Mouse (Mus musculus): ENCODE results near the gene Nol8.

The Nol8 gene

DNA sequence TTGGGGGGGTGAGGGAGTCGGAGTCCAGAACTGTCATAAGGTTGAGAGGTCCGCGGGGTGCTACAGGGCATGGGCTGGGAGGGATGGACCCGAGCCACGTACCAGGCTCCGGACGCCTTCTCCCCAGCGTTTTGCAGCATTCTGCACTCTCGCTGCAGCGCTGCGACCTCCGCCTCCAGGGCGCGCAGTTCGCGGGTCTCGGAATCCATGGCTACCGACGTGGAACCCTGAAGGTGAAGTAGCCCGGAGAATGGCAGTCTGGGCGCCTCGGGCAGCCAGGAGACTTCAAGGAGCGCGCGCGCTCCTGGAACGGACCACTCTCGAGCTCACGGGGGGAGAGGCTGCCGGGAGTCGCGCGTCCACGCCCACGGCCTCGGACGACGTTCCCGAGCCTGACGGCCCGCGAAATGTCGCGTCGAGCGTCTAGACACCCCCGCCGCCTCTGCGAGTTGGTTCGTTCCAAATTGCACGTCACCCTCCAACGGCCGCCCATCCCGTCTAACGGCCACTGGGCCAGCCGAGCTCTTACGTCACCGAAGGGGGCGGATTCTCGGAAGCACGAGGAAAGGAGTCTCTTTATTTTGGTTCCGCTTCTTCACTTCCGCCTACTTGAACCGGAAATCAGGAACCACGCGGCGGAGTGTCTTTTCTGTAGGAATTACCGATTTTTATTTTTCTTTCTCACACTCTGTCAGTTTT is at the start of gene Nol8, which contains the start of gene Cenpp:
Gene Nol8 (plus strand): TSS at position 598 of the 699 bp plus-strand sequence.
Gene Cenpp (minus strand): TSS at position 305 of the 699 bp plus-strand sequence.
- in situ Hi-C loops (cut with MboI; ENCODE audit: low pct_unique_long_range_greater_than_20kb in 1 of 2, low sequenced_read_pairs in 2 of 2, unreplicated experiment in 1 of 2), result no loop called here

GRCm38 (mm10) chr13:49603603-49604002 is 49.3 kb upstream of the Nol8 start:
- in situ Hi-C loops (cut with MboI; ENCODE audit: low pct_unique_long_range_greater_than_20kb in 1 of 2, low sequenced_read_pairs in 2 of 2, unreplicated experiment in 1 of 2), result no loop called here

GRCm38 (mm10) chr13:49607714-49608113 is 45.2 kb upstream of the Nol8 start, which contains the start of gene Ogn:
Gene Ogn (plus strand): TSS chr13:49608046.
- in situ Hi-C loops (cut with MboI; ENCODE audit: low pct_unique_long_range_greater_than_20kb in 1 of 2, low sequenced_read_pairs in 2 of 2, unreplicated experiment in 1 of 2), result no loop called here

DNA sequence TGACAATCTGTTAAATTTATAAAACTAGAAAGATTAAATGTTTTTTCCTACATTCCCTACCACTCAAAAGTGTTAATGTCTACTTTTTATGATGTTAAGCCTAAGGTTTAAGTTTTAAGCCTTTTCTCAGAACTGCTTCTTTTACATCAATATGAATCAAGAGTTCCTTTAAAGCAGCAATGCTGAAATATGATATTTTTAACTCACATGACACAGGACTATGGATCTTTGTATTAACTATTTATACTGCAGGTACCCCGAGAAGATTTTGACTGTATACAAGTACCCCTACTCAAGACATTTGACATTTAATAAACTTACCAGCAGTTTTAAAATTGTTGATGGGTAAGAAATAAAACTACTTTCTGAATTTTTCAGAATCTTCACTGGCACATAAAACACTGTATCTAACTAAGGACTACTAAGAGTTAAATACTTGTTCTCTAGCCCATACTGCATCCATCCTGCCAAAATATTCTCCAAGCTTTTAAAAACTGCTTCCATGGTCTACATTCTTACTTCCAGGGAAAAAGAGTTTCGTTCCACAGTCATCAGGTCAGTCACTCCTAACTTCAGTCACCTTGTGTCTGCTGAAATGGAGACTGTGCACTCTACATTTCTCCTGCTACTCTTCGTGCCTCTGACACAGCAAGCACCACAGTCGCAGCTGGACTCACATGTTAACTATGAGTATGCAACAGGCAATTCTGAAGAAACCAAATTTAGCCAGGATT is 44.1 kb upstream of the Nol8 start:
- in situ Hi-C loops (cut with MboI; ENCODE audit: low pct_unique_long_range_greater_than_20kb in 1 of 2, low sequenced_read_pairs in 2 of 2, unreplicated experiment in 1 of 2), result no loop called here

DNA sequence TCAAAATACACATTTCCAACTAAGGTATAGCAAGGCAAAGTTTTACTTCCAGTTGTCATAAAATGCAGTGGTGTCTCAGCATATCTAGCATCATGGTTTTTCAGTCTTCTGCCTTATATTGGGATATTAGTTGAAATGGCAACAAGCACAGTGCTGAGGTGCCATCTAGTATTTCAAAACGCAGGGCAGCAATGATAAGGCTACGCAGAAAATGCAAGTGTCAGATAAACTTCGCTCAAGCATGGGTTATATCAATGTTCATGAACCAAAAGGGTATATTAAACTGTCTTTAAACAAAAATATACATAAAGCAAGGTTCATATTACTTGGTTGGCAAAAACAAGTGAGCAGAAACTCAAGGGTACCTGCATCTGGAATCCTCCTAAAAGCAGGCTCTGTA is 35.9 kb upstream of the Nol8 start:
- in situ Hi-C loops (cut with MboI; ENCODE audit: low pct_unique_long_range_greater_than_20kb in 1 of 2, low sequenced_read_pairs in 2 of 2, unreplicated experiment in 1 of 2), result no loop called here

DNA sequence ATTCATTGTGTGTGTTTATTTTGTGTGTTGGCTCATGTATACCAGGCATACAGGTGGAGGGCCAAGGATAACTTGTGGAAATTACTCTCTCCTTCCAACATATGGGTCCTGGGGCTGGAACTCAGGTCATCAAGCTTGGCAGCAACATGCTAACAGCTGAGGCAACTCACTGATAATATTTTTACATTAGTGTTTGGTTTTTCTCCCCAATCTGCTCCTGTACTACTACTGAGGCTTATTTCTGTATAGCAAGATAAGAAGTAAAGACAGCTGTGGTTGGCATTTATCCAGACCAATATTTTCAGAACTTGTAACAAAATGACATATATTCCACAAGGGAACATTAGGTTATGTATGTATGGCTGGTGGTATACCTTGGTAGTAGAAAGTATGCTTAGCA is 34.5 kb upstream of the Nol8 start:
- in situ Hi-C loops (cut with MboI; ENCODE audit: low pct_unique_long_range_greater_than_20kb in 1 of 2, low sequenced_read_pairs in 2 of 2, unreplicated experiment in 1 of 2), result no loop called here

- in situ Hi-C loops (cut with MboI; ENCODE audit: low pct_unique_long_range_greater_than_20kb in 1 of 2, low sequenced_read_pairs in 2 of 2, unreplicated experiment in 1 of 2), result no loop called here
Observed at GRCm38 (mm10) chr13:49623216-49623615, 29.7 kb upstream of the Nol8 start.

DNA sequence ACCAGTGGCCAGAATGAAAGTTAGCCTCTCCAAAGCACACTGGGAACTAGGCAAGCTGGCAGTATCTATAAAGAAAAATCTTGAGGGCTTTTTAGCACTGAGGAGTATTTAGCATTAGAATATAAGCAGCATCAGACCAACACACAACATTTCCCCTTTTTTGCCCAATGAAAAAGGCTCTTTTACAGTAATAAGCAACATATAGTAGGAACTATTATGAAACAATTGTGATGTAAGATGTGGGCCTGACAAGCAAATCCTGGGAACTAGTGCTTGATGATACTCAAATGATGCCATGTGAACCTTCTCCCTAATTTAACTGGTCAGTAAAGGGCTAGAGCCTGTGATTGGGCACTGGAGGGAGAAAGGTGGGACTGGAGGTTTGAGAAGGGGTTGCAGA is 24.7 kb upstream of the Nol8 start:
- in situ Hi-C loops (cut with MboI; ENCODE audit: low pct_unique_long_range_greater_than_20kb in 1 of 2, low sequenced_read_pairs in 2 of 2, unreplicated experiment in 1 of 2), result no loop called here

DNA sequence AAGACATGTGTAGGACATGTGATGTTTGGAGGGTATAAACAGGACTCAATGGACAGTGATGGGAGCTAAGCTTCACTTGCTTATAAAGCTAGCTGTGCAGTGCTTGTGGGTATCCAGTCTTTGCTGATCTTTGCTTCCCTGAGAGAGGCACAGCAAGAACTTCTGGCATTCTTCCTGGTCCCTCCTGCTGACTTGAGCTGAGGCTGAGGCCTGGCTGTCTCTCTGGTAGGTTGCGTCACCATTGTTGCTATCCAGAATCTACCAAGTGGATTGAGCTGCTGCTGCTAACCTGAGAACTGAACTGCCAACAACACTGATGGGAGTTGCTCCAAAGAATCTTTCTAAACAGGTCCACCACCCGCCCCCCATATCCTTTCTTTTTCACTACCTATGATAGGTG is 23.8 kb upstream of the Nol8 start:
- in situ Hi-C loops (cut with MboI; ENCODE audit: low pct_unique_long_range_greater_than_20kb in 1 of 2, low sequenced_read_pairs in 2 of 2, unreplicated experiment in 1 of 2), result no loop called here

DNA sequence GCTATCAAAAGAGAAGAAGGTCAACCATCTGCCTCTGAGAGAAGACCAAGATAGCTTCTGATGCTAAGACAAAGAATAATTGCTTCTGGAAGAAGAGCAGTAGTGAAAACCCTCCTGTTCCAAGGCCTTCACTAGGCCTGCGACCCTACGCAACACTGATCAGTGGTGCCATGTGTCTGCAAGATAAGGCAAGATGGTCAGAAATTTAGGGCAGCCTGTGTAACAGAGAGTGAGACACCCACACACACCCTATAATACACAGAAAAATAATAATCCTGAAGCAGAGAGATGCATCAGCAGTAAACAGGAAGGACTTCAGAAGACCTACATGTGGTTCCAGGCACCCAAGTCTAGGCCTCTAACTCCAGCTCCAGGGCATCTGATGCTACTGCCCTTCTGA is 12.9 kb upstream of the Nol8 start:
- in situ Hi-C loops (cut with MboI; ENCODE audit: low pct_unique_long_range_greater_than_20kb in 1 of 2, low sequenced_read_pairs in 2 of 2, unreplicated experiment in 1 of 2), result no loop called here

DNA sequence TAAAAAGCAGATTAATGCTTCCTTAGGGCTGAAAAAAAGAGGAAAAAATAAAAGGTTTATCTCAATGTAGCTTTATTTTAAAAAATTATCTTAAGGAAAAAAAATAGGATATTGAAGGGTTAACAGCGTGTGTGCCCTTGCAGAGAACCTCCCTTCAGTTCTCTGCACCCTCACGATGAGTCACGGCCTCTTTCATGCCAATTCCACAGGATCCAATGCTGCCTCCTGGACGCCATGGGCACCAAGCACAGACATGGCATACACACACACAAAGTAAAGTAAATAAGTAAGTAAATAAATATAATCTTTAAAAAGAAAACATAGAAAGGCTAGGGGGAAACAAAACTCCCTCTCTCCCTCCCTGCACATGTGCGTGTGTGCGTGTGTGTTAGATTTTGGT is 10.2 kb upstream of the Nol8 start:
- in situ Hi-C loops (cut with MboI; ENCODE audit: low pct_unique_long_range_greater_than_20kb in 1 of 2, low sequenced_read_pairs in 2 of 2, unreplicated experiment in 1 of 2), result no loop called here

GRCm38 (mm10) chr13:49643669-49644362 is 9.1 kb upstream of the Nol8 start:
- in situ Hi-C loops (cut with MboI; ENCODE audit: low pct_unique_long_range_greater_than_20kb in 1 of 2, low sequenced_read_pairs in 2 of 2, unreplicated experiment in 1 of 2), result no loop called here

DNA sequence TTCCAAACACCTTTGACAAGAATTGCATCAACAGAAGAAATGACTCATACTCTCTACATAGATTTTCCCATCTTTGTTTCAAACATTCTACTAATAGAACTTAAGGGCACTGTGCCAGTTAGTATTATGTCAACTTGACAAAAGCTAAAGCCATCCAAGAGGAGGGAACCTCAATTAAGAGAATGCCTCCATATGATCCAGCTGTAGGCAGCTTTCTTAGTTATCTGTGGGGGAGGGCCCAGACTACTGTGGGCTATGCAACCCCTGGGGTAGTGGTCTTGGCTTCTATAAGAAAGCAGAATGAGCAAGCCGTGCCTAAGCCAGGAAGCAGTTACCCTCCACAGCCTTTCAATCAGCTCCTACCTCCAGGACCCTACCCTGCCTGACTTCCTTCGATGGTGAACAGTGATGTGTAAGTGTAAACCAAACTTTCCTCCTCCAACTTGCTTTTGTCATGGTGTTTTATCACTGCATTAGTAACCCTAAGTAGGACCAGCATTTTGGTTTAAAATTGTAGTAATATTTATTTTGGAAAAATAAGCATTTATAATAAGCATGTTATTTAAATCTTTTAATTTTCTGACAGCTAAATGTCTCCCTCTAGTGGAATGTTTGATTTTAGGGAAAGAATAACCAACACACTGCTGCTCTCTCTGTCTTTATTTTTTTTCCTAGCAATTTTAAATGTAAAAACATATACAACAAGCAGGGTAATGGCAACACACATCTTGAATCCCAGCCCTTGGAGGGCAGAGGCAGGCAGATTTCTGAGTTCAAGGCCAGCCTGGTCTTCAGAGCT is 7.9 kb upstream of the Nol8 start:
- in situ Hi-C loops (cut with MboI; ENCODE audit: low pct_unique_long_range_greater_than_20kb in 1 of 2, low sequenced_read_pairs in 2 of 2, unreplicated experiment in 1 of 2), result no loop called here

GRCm38 (mm10) chr13:49646019-49646418 is 6.9 kb upstream of the Nol8 start:
- in situ Hi-C loops (cut with MboI; ENCODE audit: low pct_unique_long_range_greater_than_20kb in 1 of 2, low sequenced_read_pairs in 2 of 2, unreplicated experiment in 1 of 2), result no loop called here

- in situ Hi-C loops (cut with MboI; ENCODE audit: low pct_unique_long_range_greater_than_20kb in 1 of 2, low sequenced_read_pairs in 2 of 2, unreplicated experiment in 1 of 2), result no loop called here
Observed at GRCm38 (mm10) chr13:49651136-49651535, 1.7 kb upstream of the Nol8 start.

- in situ Hi-C loops (cut with MboI; ENCODE audit: low pct_unique_long_range_greater_than_20kb in 1 of 2, low sequenced_read_pairs in 2 of 2, unreplicated experiment in 1 of 2), result no loop called here
Observed at GRCm38 (mm10) chr13:49651781-49652351, 1.0 kb upstream of the Nol8 start.

- in situ Hi-C loops (cut with MboI; ENCODE audit: low pct_unique_long_range_greater_than_20kb in 1 of 2, low sequenced_read_pairs in 2 of 2, unreplicated experiment in 1 of 2), result no loop called here
Observed at GRCm38 (mm10) chr13:49653180-49653541, 283 bp downstream of the Nol8 start.

- in situ Hi-C loops (cut with MboI; ENCODE audit: low pct_unique_long_range_greater_than_20kb in 1 of 2, low sequenced_read_pairs in 2 of 2, unreplicated experiment in 1 of 2), result no loop called here
Observed at GRCm38 (mm10) chr13:49677793-49678192, 24.9 kb downstream of the Nol8 start.
